ENCODE assay signal across 8 mouse cellular contexts in the genomic region with DNA sequence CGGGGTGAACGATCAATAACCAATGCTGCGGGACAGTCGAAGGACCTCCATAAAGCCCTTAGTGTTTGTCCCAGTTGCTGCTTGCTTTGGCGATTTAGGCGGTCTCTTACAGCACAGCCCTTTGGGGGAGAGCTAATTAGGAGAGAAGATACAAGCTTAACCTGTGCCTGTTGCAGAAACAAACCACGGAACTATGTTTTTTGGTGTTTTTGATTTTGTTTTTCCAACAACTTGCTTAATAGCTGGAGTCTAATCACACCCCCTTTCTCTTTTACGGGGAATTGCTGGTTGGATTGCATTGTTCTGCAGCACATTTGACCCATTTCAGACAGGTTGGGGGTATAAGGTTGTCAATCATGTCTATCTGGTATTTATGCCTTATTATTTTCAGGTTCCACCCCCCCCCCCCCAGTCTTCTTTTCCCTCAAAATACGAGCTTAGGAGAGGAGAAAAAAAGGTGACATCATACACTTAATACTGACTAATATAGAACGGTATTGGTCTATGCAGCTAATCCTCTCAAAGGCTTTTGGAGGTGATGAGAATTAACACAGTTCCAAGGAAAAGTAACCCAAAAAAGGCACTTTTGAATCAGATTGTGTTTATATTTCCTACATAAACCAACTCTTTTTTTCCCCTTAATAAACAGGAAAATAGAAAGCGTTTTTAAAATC. TPM values are rescaled to one million over a fixed set of nuclear protein-coding genes. Genes with fewer than 3 reads are reported as not detected.
DNase-seq lines count a peak whose midpoint lies in the region; ATAC-seq and TF ChIP-seq lines count a peak whose summit lies in the region.

No protein-coding gene starts in this region.

- 6% methylated on average over 11 of the region's 11 CpGs for WGBS in cerebellum, adult 2 months
- 12% methylated on average over 11 of the region's 11 CpGs for WGBS in limb, embryonic 11.5 days
- WGBS in stomach, embryonic 14.5 days = 10% methylated on average over 11 of the region's 11 CpGs

- peak overlapping the region; percentile 74 for H3K4me3 ChIP-seq in cerebellum, adult 2 months (replicated peaks; ENCODE audit: insufficient read depth, low read depth, low read length)
- H3K4me3 ChIP-seq in limb, embryonic 11.5 days (ENCODE audit: low read depth, low read length) = peak overlapping the region; percentile 76
- peak overlapping the region; percentile 76 for H3K4me3 ChIP-seq in stomach, embryonic 14.5 days (ENCODE audit: low read depth, low read length)

- H3K27me3 ChIP-seq in cerebellum, adult 2 months (ENCODE audit: control insufficient read depth, insufficient read depth, low read length) = no peaks in the 10 kb centered on the region
- no peaks in the 10 kb centered on the region for H3K27me3 ChIP-seq in limb, embryonic 11.5 days (ENCODE audit: control insufficient read depth, insufficient read depth, low read length)
- H3K27me3 ChIP-seq in stomach, embryonic 14.5 days (ENCODE audit: control insufficient read depth, insufficient read depth, low read length) = no peaks in the 10 kb centered on the region

- H3K9me3 ChIP-seq in limb, embryonic 11.5 days (ENCODE audit: control insufficient read depth, low read length) = no peaks in the 10 kb centered on the region
- H3K9me3 ChIP-seq in stomach, embryonic 14.5 days (ENCODE audit: control insufficient read depth, low read depth, low read length) = no peaks in the 10 kb centered on the region

- H3K9ac ChIP-seq in limb, embryonic 11.5 days (ENCODE audit: low read length) = peak overlapping the region; percentile 85
- peak overlapping the region; percentile 78 for H3K9ac ChIP-seq in stomach, embryonic 14.5 days (replicated peaks; ENCODE audit: low read depth, low read length)

- DNase-seq in cerebellum, adult 2 months = no peak
- DNase-seq in cerebellum, postnatal 25 days = no peak
- peak; percentile 30 for DNase-seq in retina, adult 2 months (ENCODE audit: low read depth, low spot score)
- DNase-seq in retina, embryonic 14.5 days (ENCODE audit: low spot score) = no peak
- no peak for DNase-seq in limb, embryonic 11.5 days (ENCODE audit: low spot score)
- no peak for DNase-seq in gastrocnemius, postnatal 14 days
- DNase-seq in right cerebral cortex, postnatal 14 days = no peak

- peak overlapping the region; percentile 93 for H3K4me2 ChIP-seq in limb, embryonic 11.5 days (ENCODE audit: low read depth, severe bottlenecking)
- peak overlapping the region; percentile 97 for H3K4me2 ChIP-seq in stomach, embryonic 14.5 days (replicated peaks; ENCODE audit: low read depth, low read length)

- no peaks in the 10 kb centered on the region for H3K36me3 ChIP-seq in limb, embryonic 11.5 days (ENCODE audit: control insufficient read depth, insufficient read depth, low read length)
- no peaks in the 10 kb centered on the region for H3K36me3 ChIP-seq in stomach, embryonic 14.5 days (ENCODE audit: control insufficient read depth, insufficient read depth, low read length)

- peak overlapping the region; percentile 86 for H3K27ac ChIP-seq in cerebellum, adult 2 months (ENCODE audit: insufficient read depth, low read length)
- no peak overlapping the region for H3K27ac ChIP-seq in limb, embryonic 11.5 days (replicated peaks; ENCODE audit: low read depth, low read length)
- 0 out of 2 replicates have a peak overlapping the region, but pooled peaks have one; percentile 88 for H3K27ac ChIP-seq in stomach, embryonic 14.5 days (ENCODE audit: low read length)

- no peak for TF ChIP-seq CTCF in cerebellum, adult 2 months (IDR thresholded peaks at IDR 0.05; ENCODE audit: borderline replicate concordance, insufficient read depth, low read depth, low read length)

- TF ChIP-seq POLR2A in cerebellum, adult 2 months (IDR thresholded peaks at IDR 0.05; ENCODE audit: borderline replicate concordance, insufficient read depth, low read length) = no peak

- intact Hi-C loops in gastrocnemius, postnatal 14 days (cut with DNase I; ENCODE audit: low total_unique reads) = no loop called here

- peaks cover 13% of the 10 kb centered on the region for H3K4me1 ChIP-seq in cerebellum, adult 2 months (ENCODE audit: control insufficient read depth, insufficient read depth, low read length)
- no peaks in the 10 kb centered on the region for H3K4me1 ChIP-seq in limb, embryonic 11.5 days (ENCODE audit: control insufficient read depth, insufficient read depth, low read length)
- no peaks in the 10 kb centered on the region for H3K4me1 ChIP-seq in stomach, embryonic 14.5 days (ENCODE audit: control insufficient read depth, insufficient read depth, low read length)

- ATAC-seq in limb, embryonic 11.5 days (ENCODE audit: insufficient number of reproducible peaks, low FRiP score, low TSS enrichment, low read depth) = no peak
- ATAC-seq in stomach, embryonic 14.5 days (ENCODE audit: insufficient number of reproducible peaks, insufficient read depth, low FRiP score, low read depth) = no peak

RNA-seq across cellular contexts. Expression of a gene that starts 1.0 kb away (rescaled TPM):
- polyA plus RNA-seq in cerebellum, adult 2 months (2012; rRNA removed) = 42.6 and 45.2 TPM in 2 replicates
- polyA plus RNA-seq in limb, embryonic 11.5 days (2014; fragmentation: Nextera tagmentation; extraction: Ambion mirVana) = 14.1 and 16.0 TPM in 2 replicates
- polyA plus RNA-seq in stomach, embryonic 14.5 days (2014; fragmentation: Nextera tagmentation; extraction: Ambion mirVana) = 15.3 and 17.5 TPM in 2 replicates
- 1 to 10 TPM; 7.6 to 8.2 TPM for total RNA-seq in gastrocnemius, postnatal 14 days (2021)

RNA-seq across cellular contexts. Expression of a gene that starts 1.6 kb away (rescaled TPM):
- 38.7 and 43.6 TPM in 2 replicates for polyA plus RNA-seq in cerebellum, adult 2 months (2012; rRNA removed)
- polyA plus RNA-seq in limb, embryonic 11.5 days (2014; fragmentation: Nextera tagmentation; extraction: Ambion mirVana) = 3.7 and 4.4 TPM in 2 replicates
- 4.1 and 4.8 TPM in 2 replicates for polyA plus RNA-seq in stomach, embryonic 14.5 days (2014; fragmentation: Nextera tagmentation; extraction: Ambion mirVana)
- 1 to 10 TPM; 1.7 to 2.1 TPM for total RNA-seq in gastrocnemius, postnatal 14 days (2021)
